Mouse (Mus musculus) MEL (cell line): ENCODE data around the gene Acaa1a. TPM values are rescaled to one million over a fixed set of nuclear protein-coding genes. Genes with fewer than 3 reads are reported as not detected.

Experiments used
- DNase-seq: peaks from one replicate; pipeline ENCODE4 v3.0.0; 2011; ENCODE audit warnings: low read depth, low spot score
- H3K27ac ChIP-seq: 2 replicates; pipeline ENCODE4 v1.5.1; 2012; ENCODE audit warnings: low read depth, mild to moderate bottlenecking, control low read depth, low read length, moderate library complexity; ENCODE audit not compliant: control insufficient read depth
- H3K27me3 ChIP-seq, 2 experiments: fragments of 150-350 bp in 1 of 2; sonication (generic) in 1 of 2; 2 replicates each; pipeline ENCODE4 v1.6.1; 2012; ENCODE audit warnings: low read length in 2 of 2, mild to moderate bottlenecking in 2 of 2, improper control_type of control experiment in 1 of 2, moderate library complexity in 1 of 2; ENCODE audit not compliant: insufficient read depth in 2 of 2, control insufficient read depth in 1 of 2
- H3K36me3 ChIP-seq, 2 experiments: 2 replicates each; pipeline ENCODE4 v1.6.1; 2012 to 2014; ENCODE audit warnings: low read length in 2 of 2, improper control_type of control experiment in 1 of 2, inconsistent platforms in 1 of 2, mild to moderate bottlenecking in 1 of 2; ENCODE audit not compliant: insufficient read depth in 2 of 2, control insufficient read depth in 1 of 2
- H3K4me1 ChIP-seq, 2 experiments: fragments of 150-350 bp in 1 of 2; sonication (generic) in 1 of 2; 2 replicates each; pipeline ENCODE4 v1.6.1; 2012; ENCODE audit warnings: low read length in 2 of 2, improper control_type of control experiment in 1 of 2, mild to moderate bottlenecking in 1 of 2; ENCODE audit not compliant: insufficient read depth in 2 of 2, control insufficient read depth in 1 of 2
- H3K4me3 ChIP-seq, 2 experiments: fragments of 150-350 bp in 1 of 2; sonication (generic) in 1 of 2; 2 replicates each; pipeline ENCODE4 v1.5.1; 2012; ENCODE audit warnings: low read depth in 2 of 2, low read length in 2 of 2, mild to moderate bottlenecking in 2 of 2, moderate library complexity in 2 of 2, control low read depth in 1 of 2, improper control_type of control experiment in 1 of 2; ENCODE audit not compliant: control insufficient read depth in 1 of 2, insufficient read depth in 1 of 2
- H3K79me2 ChIP-seq: 2 replicates; pipeline ENCODE4 v1.6.1; 2012; ENCODE audit warnings: mild to moderate bottlenecking, low read length, moderate library complexity; ENCODE audit not compliant: control insufficient read depth, poor library complexity, insufficient read depth
- H3K9ac ChIP-seq: 2 replicates; pipeline ENCODE4 v1.6.1; 2012; ENCODE audit warnings: low read depth, mild to moderate bottlenecking, control low read depth, low read length, moderate library complexity; ENCODE audit not compliant: control insufficient read depth, poor library complexity, severe bottlenecking
- H3K9me3 ChIP-seq: fragments of 150-350 bp; sonication (generic); replicated peaks from 2 replicates; pipeline ENCODE4 v1.6.1; 2012; ENCODE audit warnings: mild to moderate bottlenecking, low read length, improper control_type of control experiment, moderate library complexity; ENCODE audit not compliant: insufficient read depth
- CHD1 ChIP-seq: IDR thresholded peaks from 2 replicates; pipeline ENCODE4 v1.6.1; 2012; ENCODE audit warnings: low read depth, mild to moderate bottlenecking, inconsistent platforms, low read length, improper control_type of control experiment
- CTCF ChIP-seq, 3 experiments: IDR thresholded peaks in 2 of 3; conservative IDR thresholded peaks in 1 of 3; 2 replicates each; pipeline ENCODE4 v1.5.1; 2011 to 2012; ENCODE audit warnings: low read length in 3 of 3, low read depth in 2 of 3, mild to moderate bottlenecking in 2 of 3, improper control_type of control experiment in 1 of 3, inconsistent platforms in 1 of 3, mixed read lengths in 1 of 3, moderate library complexity in 1 of 3; ENCODE audit not compliant: control insufficient read depth in 1 of 3, insufficient read depth in 1 of 3, poor library complexity in 1 of 3, severe bottlenecking in 1 of 3
- E2F4 ChIP-seq: IDR thresholded peaks from 2 replicates; pipeline ENCODE4 v1.6.1; 2011; ENCODE audit warnings: low read depth, low read length, improper control_type of control experiment, borderline replicate concordance
- ELF1 ChIP-seq: IDR thresholded peaks from 2 replicates; pipeline ENCODE4 v1.6.1; 2014; ENCODE audit warnings: low read depth, mild to moderate bottlenecking, inconsistent platforms, low read length, improper control_type of control experiment, moderate library complexity
- EP300 ChIP-seq, 2 experiments: IDR thresholded peaks; 2 replicates each; pipeline ENCODE4 v1.6.1; 2011; ENCODE audit warnings: improper control_type of control experiment in 2 of 2, low read length in 2 of 2, low read depth in 1 of 2, mild to moderate bottlenecking in 1 of 2
- ETS1 ChIP-seq: IDR thresholded peaks from 2 replicates; pipeline ENCODE4 v1.6.1; 2012; ENCODE audit warnings: low read depth, mild to moderate bottlenecking, inconsistent platforms, low read length, improper control_type of control experiment, moderate library complexity
- GABPA ChIP-seq: IDR thresholded peaks from 2 replicates; pipeline ENCODE4 v1.6.1; 2012; ENCODE audit warnings: low read depth, mild to moderate bottlenecking, inconsistent platforms, low read length, improper control_type of control experiment, moderate library complexity
- GATA1 ChIP-seq: IDR thresholded peaks from 2 replicates; pipeline ENCODE4 v1.6.1; 2011; ENCODE audit warnings: low read depth, low read length, improper control_type of control experiment
- HCFC1 ChIP-seq: IDR thresholded peaks from 2 replicates; pipeline ENCODE4 v1.6.1; 2012; ENCODE audit warnings: low read depth, mild to moderate bottlenecking, inconsistent platforms, low read length, improper control_type of control experiment, moderate library complexity
- KAT2A ChIP-seq: conservative IDR thresholded peaks from 2 replicates; pipeline ENCODE4 v1.6.1; 2012; ENCODE audit warnings: low read depth, low read length, improper control_type of control experiment, inconsistent platforms
- MAFK ChIP-seq: IDR thresholded peaks from 2 replicates; pipeline ENCODE4 v1.6.1; 2011; ENCODE audit warnings: low read depth, mild to moderate bottlenecking, low read length, improper control_type of control experiment, borderline replicate concordance
- MAX ChIP-seq: IDR thresholded peaks from 2 replicates; pipeline ENCODE4 v1.6.1; 2011; ENCODE audit warnings: low read length, improper control_type of control experiment
- MEF2A ChIP-seq: IDR thresholded peaks from 2 replicates; pipeline ENCODE4 v1.6.1; 2014; ENCODE audit warnings: low read depth, mild to moderate bottlenecking, inconsistent platforms, low read length, improper control_type of control experiment; ENCODE audit not compliant: poor library complexity, insufficient replicate concordance, severe bottlenecking; ENCODE audit errors: extremely low read depth
- MYC ChIP-seq: IDR thresholded peaks from 2 replicates; pipeline ENCODE4 v1.6.1; 2011; ENCODE audit warnings: low read depth, mild to moderate bottlenecking, low read length, improper control_type of control experiment, moderate library complexity
- NELFE ChIP-seq: IDR thresholded peaks from 2 replicates; pipeline ENCODE4 v1.6.1; 2011; ENCODE audit warnings: low read depth, low read length, improper control_type of control experiment
- POLR2A ChIP-seq, 2 experiments: IDR thresholded peaks; 2 replicates each; pipeline ENCODE4 v1.6.1; 2011 to 2012; ENCODE audit warnings: low read length in 2 of 2, mild to moderate bottlenecking in 2 of 2, control low read depth in 1 of 2, improper control_type of control experiment in 1 of 2, low read depth in 1 of 2, moderate library complexity in 1 of 2; ENCODE audit not compliant: control insufficient read depth in 1 of 2, insufficient read depth in 1 of 2, poor library complexity in 1 of 2
- POLR2AphosphoS5 ChIP-seq: IDR thresholded peaks from 2 replicates; pipeline ENCODE4 v1.6.1; 2012; ENCODE audit warnings: low read depth, borderline replicate concordance, mild to moderate bottlenecking, inconsistent platforms, low read length, moderate library complexity, mixed read lengths
- RCOR1 ChIP-seq: IDR thresholded peaks from 2 replicates; pipeline ENCODE4 v1.6.1; 2012; ENCODE audit warnings: low read depth, mild to moderate bottlenecking, inconsistent platforms, low read length, improper control_type of control experiment
- SIN3A ChIP-seq: IDR thresholded peaks from 2 replicates; pipeline ENCODE4 v1.6.1; 2012; ENCODE audit warnings: low read length, improper control_type of control experiment, inconsistent platforms
- TBP ChIP-seq: IDR thresholded peaks from 2 replicates; pipeline ENCODE4 v1.8.0; 2011; ENCODE audit warnings: low read depth, low read length, improper control_type of control experiment
- UBTF ChIP-seq: IDR thresholded peaks from 2 replicates; pipeline ENCODE4 v1.6.1; 2012; ENCODE audit warnings: low read depth, mild to moderate bottlenecking, inconsistent platforms, low read length, improper control_type of control experiment, moderate library complexity, borderline replicate concordance; ENCODE audit not compliant: insufficient read depth
- USF2 ChIP-seq, 2 experiments: IDR thresholded peaks; 2 replicates each; pipeline ENCODE4 v1.6.1; 2011 to 2012; ENCODE audit warnings: improper control_type of control experiment in 2 of 2, low read length in 2 of 2, borderline replicate concordance in 1 of 2, inconsistent platforms in 1 of 2, low read depth in 1 of 2, mild to moderate bottlenecking in 1 of 2; ENCODE audit not compliant: insufficient read depth in 1 of 2
- ZC3H11A ChIP-seq: IDR thresholded peaks from 2 replicates; pipeline ENCODE4 v1.6.1; 2012; ENCODE audit warnings: low read depth, mild to moderate bottlenecking, inconsistent platforms, low read length, improper control_type of control experiment
- ZKSCAN1 ChIP-seq: IDR thresholded peaks from 2 replicates; pipeline ENCODE4 v1.6.1; 2012; ENCODE audit warnings: low read depth, mild to moderate bottlenecking, inconsistent platforms, low read length, improper control_type of control experiment, moderate library complexity
- ZNF384 ChIP-seq: IDR thresholded peaks from 2 replicates; pipeline ENCODE4 v1.6.1; 2012; ENCODE audit warnings: low read depth, mild to moderate bottlenecking, inconsistent platforms, low read length, improper control_type of control experiment
- polyA plus RNA-seq, 2 experiments: library from polyadenylated mRNA; stranded (reverse) in 1 of 2; unstranded in 1 of 2; fragments of >175 nt in 1 of 2; fragments of >200 nt in 1 of 2; gene quantifications; 2 replicates each; pipeline versions ENCODE4 v1.2.1 to v1.2.4; 2012; ENCODE audit warnings: low replicate concordance in 2 of 2, low read depth in 1 of 2; ENCODE audit not compliant: insufficient read length in 2 of 2, insufficient read depth in 1 of 2, missing spikeins in 1 of 2
- total RNA-seq: library from RNA; depleted of rRNA; stranded (reverse); fragments of 300-350 nt; gene quantifications from 2 replicates; pipeline ENCODE4 v1.2.3, GENCODE M21; 2012

The Acaa1a gene
- total and polyA plus RNA-seq, 3 experiments = 19.5 to 22.1 TPM; not detected in 1

GRCm38 (mm10) chr9:119375556-119375955 is 36.1 kb downstream of the Acaa1a start:
- no peak overlapping the region for H3K4me3 ChIP-seq

GRCm38 (mm10) chr9:119378231-119378630 is 38.8 kb downstream of the Acaa1a start:
- Histone ChIP-seq H3K36me3 (no peaks in the 10 kb centered on the region), H3K9me3 (no peaks in the 10 kb centered on the region), H3K79me2 (no peaks in the 10 kb centered on the region), H3K4me3 (no peak overlapping the region), H3K4me1 (no peaks in the 10 kb centered on the region), H3K9ac (no peak overlapping the region), H3K27ac (no peak overlapping the region), H3K27me3 (no peaks in the 10 kb centered on the region)
- DNase-seq = peak; percentile 40
- TF ChIP-seq ZNF384 = peak; percentile 63
- no peak for TF ChIP-seq UBTF
- no peak for TF ChIP-seq MYC
- TF ChIP-seq E2F4 = no peak
- TF ChIP-seq CHD1 = no peak

More at GRCm38 (mm10) chr9:119375556-119375955, 36.1 kb downstream of the Acaa1a start:
- no peaks in the 10 kb centered on the region for H3K36me3 ChIP-seq
- H3K9me3 ChIP-seq = no peaks in the 10 kb centered on the region
- no peaks in the 10 kb centered on the region for H3K27me3 ChIP-seq
- TF ChIP-seq CHD1 (no peak), GATA1 (no peak), KAT2A (no peak), POLR2A (IDR thresholded peaks at IDR 0.05; ENCODE audit: control insufficient read depth in 1 of 2, insufficient read depth in 1 of 2, low read depth in 1 of 2, low read length in 2 of 2, poor library complexity in 1 of 2) (no peak), NELFE (no peak), ZKSCAN1 (no peak)
- no peak overlapping the region for H3K9ac ChIP-seq
- H3K27ac ChIP-seq = no peak overlapping the region
- H3K79me2 ChIP-seq = no peaks in the 10 kb centered on the region
- no peak for DNase-seq
- H3K4me1 ChIP-seq = no peaks in the 10 kb centered on the region

GRCm38 (mm10) chr9:119382603-119383002 is 43.1 kb downstream of the Acaa1a start:
- TF ChIP-seq HCFC1 (no peak), ETS1 (no peak), EP300 (IDR thresholded peaks at IDR 0.05; ENCODE audit: low read depth in 1 of 2, low read length in 2 of 2) (no peak), TBP (no peak), MAX (no peak), RCOR1 (no peak), ELF1 (no peak), USF2 (IDR thresholded peaks at IDR 0.05; ENCODE audit: borderline replicate concordance in 1 of 2, insufficient read depth in 1 of 2, low read depth in 1 of 2, low read length in 2 of 2) (no peak), MEF2A (no peak), MAFK (no peak), ZC3H11A (no peak), SIN3A (no peak), KAT2A (no peak), ZNF384 (no peak), POLR2AphosphoS5 (no peak), GABPA (no peak), CTCF (IDR thresholded peaks at IDR 0.05 in 2 of 3, conservative IDR thresholded peaks at IDR 0.05 in 1 of 3; ENCODE audit: control insufficient read depth in 1 of 3, insufficient read depth in 1 of 3, low read depth in 2 of 3, low read length in 3 of 3, poor library complexity in 1 of 3, severe bottlenecking in 1 of 3) (no peak)
- H3K36me3 ChIP-seq = no peaks in the 10 kb centered on the region
- H3K27ac ChIP-seq = no peak overlapping the region
- no peaks in the 10 kb centered on the region for H3K9me3 ChIP-seq
- H3K4me1 ChIP-seq = no peaks in the 10 kb centered on the region
- no peak overlapping the region for H3K4me3 ChIP-seq
- no peaks in the 10 kb centered on the region for H3K27me3 ChIP-seq
- no peak for DNase-seq
- no peak overlapping the region for H3K9ac ChIP-seq
- H3K79me2 ChIP-seq = no peaks in the 10 kb centered on the region
